Mouse (Mus musculus) intestine, postnatal 0 days (tissue): ENCODE results near the gene Arhgdib. TPM values are rescaled to one million over a fixed set of nuclear protein-coding genes. Genes with fewer than 3 reads are reported as not detected.

Source experiments
- ATAC-seq: fragments of 200-750 bp; cut with Nextera tagmentation; 2 replicates; pipeline ENCODE4 v1.8.0; 2017; ENCODE audit warnings: mild to moderate bottlenecking, moderate TSS enrichment, moderate library complexity
- H3K27ac ChIP-seq: fragments of 300-500 bp; sonication (generic); 2 replicates; pipeline ENCODE4 v1.5.1; 2014; ENCODE audit warnings: mild to moderate bottlenecking, low read depth, low read length, moderate library complexity
- H3K27me3 ChIP-seq: fragments of 300-500 bp; sonication (generic); replicated peaks from 2 replicates; pipeline ENCODE4 v1.6.1; 2014; ENCODE audit warnings: low read length, mixed read lengths; ENCODE audit not compliant: control insufficient read depth, insufficient read depth
- H3K36me3 ChIP-seq: fragments of 300-500 bp; sonication (generic); 2 replicates; pipeline ENCODE4 v1.6.1; 2014; ENCODE audit warnings: mild to moderate bottlenecking, moderate library complexity; ENCODE audit not compliant: control insufficient read depth, insufficient read depth
- H3K4me1 ChIP-seq: fragments of 300-500 bp; sonication (generic); replicated peaks from 2 replicates; pipeline ENCODE4 v1.6.1; 2014; ENCODE audit warnings: antibody characterized with exemption, low read length, mixed read lengths; ENCODE audit not compliant: control insufficient read depth, insufficient read depth
- H3K4me2 ChIP-seq: fragments of 300-500 bp; sonication (generic); replicated peaks from 2 replicates; pipeline ENCODE4 v1.6.1; 2014; ENCODE audit warnings: low read depth, mild to moderate bottlenecking, moderate library complexity
- H3K4me3 ChIP-seq: fragments of 300-500 bp; sonication (generic); 2 replicates; pipeline ENCODE4 v1.5.1; 2014; ENCODE audit warnings: low read depth, low read length
- H3K9ac ChIP-seq: fragments of 300-500 bp; sonication (generic); 2 replicates; pipeline ENCODE4 v1.6.1; 2014; ENCODE audit warnings: mild to moderate bottlenecking, low read depth, low read length
- H3K9me3 ChIP-seq: fragments of 300-500 bp; sonication (generic); 2 replicates; pipeline ENCODE4 v1.6.1; 2016; ENCODE audit warnings: mixed run types; ENCODE audit not compliant: control insufficient read depth
- CTCF ChIP-seq: sonication (generic); IDR thresholded peaks from 2 replicates; pipeline ENCODE4 v1.5.1; 2016; ENCODE audit warnings: low read depth, mild to moderate bottlenecking, control low read depth, antibody characterized with exemption, moderate library complexity
- WGBS: fragments of 180-500 bp; shearing (Covaris S2); extraction: QIAGEN DNeasy Blood & Tissue Kit; methylation state at CpG from one replicate; pipeline ENCODE4 v1.1.7; 2014; 5-methylcytosine and 5-hydroxymethylcytosine counted together
- polyA plus RNA-seq: library from polyadenylated mRNA; unstranded; fragments of >200 nt; fragmentation: Nextera tagmentation; extraction: Ambion mirVana; gene quantifications from 2 replicates; pipeline ENCODE4 v1.2.1, GENCODE M21; 2015

Arhgdib gene
- polyA plus RNA-seq, 1 experiment from 2014 or later = 22.2 TPM

- no peak for ATAC-seq
- H3K4me2 ChIP-seq = no peak overlapping the region
Observed at GRCm38 (mm10) chr6:136965912-136966311, 24.2 kb upstream of the Arhgdib start.

GRCm38 (mm10) chr6:136964609-136965510 lies 23.2 kb upstream of the Arhgdib start:
- Histone ChIP-seq H3K4me2 (no peak overlapping the region), H3K36me3 (no peaks in the 10 kb centered on the region), H3K4me1 (no peaks in the 10 kb centered on the region), H3K27me3 (no peaks in the 10 kb centered on the region), H3K9ac (no peak overlapping the region), H3K27ac (no peak overlapping the region), H3K9me3 (no peaks in the 10 kb centered on the region), H3K4me3 (no peak overlapping the region)
- no peak for ATAC-seq
- 63% methylated on average over 13 of the region's 13 CpGs for WGBS
- no peak for TF ChIP-seq CTCF

More at GRCm38 (mm10) chr6:136965912-136966311, 24.2 kb upstream of the Arhgdib start:
- H3K9me3 ChIP-seq = no peaks in the 10 kb centered on the region
- no peak overlapping the region for H3K9ac ChIP-seq
- no peaks in the 10 kb centered on the region for H3K36me3 ChIP-seq
- no peak overlapping the region for H3K4me3 ChIP-seq
- H3K4me1 ChIP-seq = no peaks in the 10 kb centered on the region
- H3K27me3 ChIP-seq = no peaks in the 10 kb centered on the region
- 75% methylated on average over 10 of the region's 10 CpGs for WGBS
- H3K27ac ChIP-seq = no peak overlapping the region
- no peak for TF ChIP-seq CTCF

GRCm38 (mm10) chr6:136962957-136963356 lies 21.3 kb upstream of the Arhgdib start:
- 81% methylated on average over 11 of the region's 11 CpGs for WGBS
- TF ChIP-seq CTCF = no peak
- H3K27me3 ChIP-seq = no peaks in the 10 kb centered on the region
- H3K27ac ChIP-seq = no peak overlapping the region
- H3K9ac ChIP-seq = no peak overlapping the region
- H3K4me1 ChIP-seq = no peaks in the 10 kb centered on the region
- H3K9me3 ChIP-seq = no peaks in the 10 kb centered on the region
- no peaks in the 10 kb centered on the region for H3K36me3 ChIP-seq
- H3K4me2 ChIP-seq = no peak overlapping the region
- no peak for ATAC-seq
- no peak overlapping the region for H3K4me3 ChIP-seq

GRCm38 (mm10) chr6:136959131-136959530 lies 17.4 kb upstream of the Arhgdib start:
- TF ChIP-seq CTCF = no peak
- no peaks in the 10 kb centered on the region for H3K9me3 ChIP-seq
- no peak overlapping the region for H3K27ac ChIP-seq
- no peaks in the 10 kb centered on the region for H3K36me3 ChIP-seq
- no peak overlapping the region for H3K4me2 ChIP-seq
- no peak overlapping the region for H3K9ac ChIP-seq
- ATAC-seq = no peak
- 51% methylated on average over 11 of the region's 11 CpGs for WGBS
- H3K27me3 ChIP-seq = no peaks in the 10 kb centered on the region
- no peak overlapping the region for H3K4me3 ChIP-seq
- no peaks in the 10 kb centered on the region for H3K4me1 ChIP-seq

GRCm38 (mm10) chr6:136957062-136957461 lies 15.4 kb upstream of the Arhgdib start:
- Histone ChIP-seq H3K4me3 (no peak overlapping the region), H3K27me3 (no peaks in the 10 kb centered on the region), H3K36me3 (no peaks in the 10 kb centered on the region), H3K9ac (no peak overlapping the region), H3K4me1 (no peaks in the 10 kb centered on the region), H3K4me2 (no peak overlapping the region), H3K9me3 (no peaks in the 10 kb centered on the region), H3K27ac (no peak overlapping the region)
- 67% methylated on average over 7 of the region's 7 CpGs for WGBS
- TF ChIP-seq CTCF = no peak
- no peak for ATAC-seq

- WGBS = 86% methylated on average over 3 of the region's 3 CpGs
- Histone ChIP-seq H3K27me3 (no peaks in the 10 kb centered on the region), H3K4me3 (no peak overlapping the region), H3K4me1 (no peaks in the 10 kb centered on the region), H3K36me3 (no peaks in the 10 kb centered on the region), H3K9me3 (no peaks in the 10 kb centered on the region), H3K9ac (no peak overlapping the region), H3K4me2 (no peak overlapping the region), H3K27ac (no peak overlapping the region)
- no peak for TF ChIP-seq CTCF
- no peak for ATAC-seq
Observed at GRCm38 (mm10) chr6:136955240-136955639, 13.5 kb upstream of the Arhgdib start.
